23 mouse cellular contexts compared by ENCODE assay signal in the genomic region with DNA sequence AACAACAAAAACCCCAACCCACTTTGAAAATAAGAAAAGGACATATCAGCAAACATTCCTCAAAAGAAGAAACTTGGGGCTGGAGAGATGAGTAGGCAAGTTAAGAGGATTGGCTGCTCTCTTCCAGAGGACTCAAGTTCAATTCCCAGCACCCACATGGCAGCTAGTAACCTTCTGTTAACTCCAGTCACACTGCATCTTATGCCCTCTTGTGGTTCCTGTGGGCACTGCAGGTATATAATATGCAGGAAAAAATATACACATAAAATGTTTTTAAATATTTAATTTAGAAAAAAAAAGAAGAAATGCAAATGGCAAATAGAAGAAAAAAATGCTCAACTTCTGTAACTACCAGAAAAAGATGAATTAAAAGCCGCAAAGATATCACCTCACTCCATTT. TPM values are rescaled to one million over a fixed set of nuclear protein-coding genes. Genes with fewer than 3 reads are reported as not detected.
DNase-seq lines count a peak whose midpoint lies in the region; ATAC-seq and TF ChIP-seq lines count a peak whose summit lies in the region.
"Had no signal": no experiment of that assay in that cellular context is flagged by ENCODE, and none has a peak within 500 bp of the region (broad histone marks: within the 10 kb centered on the region; RNA-seq: fewer than 3 reads in every experiment).

No protein-coding gene starts in this region.

- no peaks in the 10 kb centered on the region for H3K9me3 ChIP-seq in liver, postnatal 0 days (ENCODE audit: low read length)
- no peaks in the 10 kb centered on the region; the same call in 1 of the 2 replicates for H3K9me3 ChIP-seq in liver, embryonic 11.5 days (ENCODE audit: control insufficient read depth, low read length)
- H3K9me3 ChIP-seq in ES-E14 (ENCODE audit: control insufficient read depth, insufficient read depth, low read depth, low read length) = no peaks in the 10 kb centered on the region
- no peaks in the 10 kb centered on the region for H3K9me3 ChIP-seq in stomach, postnatal 0 days (ENCODE audit: control insufficient read depth, low read length)
- H3K9me3 ChIP-seq: embryonic facial prominence, embryonic 10.5 days; heart, embryonic 15.5 days; liver, embryonic 15.5 days; midbrain, embryonic 15.5 days; neural tube, embryonic 15.5 days had no signal

- no peak overlapping the region for H3K9ac ChIP-seq in liver, postnatal 0 days (replicated peaks)
- H3K9ac ChIP-seq in liver, embryonic 11.5 days (ENCODE audit: low read depth, low read length) = no peak overlapping the region
- H3K9ac ChIP-seq in ES-E14 (ENCODE audit: insufficient read depth, low read depth, low read length, poor library complexity, severe bottlenecking) = no peak overlapping the region
- no peak overlapping the region for H3K9ac ChIP-seq in stomach, postnatal 0 days (ENCODE audit: low read length)
- H3K9ac ChIP-seq: heart, embryonic 15.5 days; limb, embryonic 12.5 days; liver, embryonic 15.5 days; midbrain, embryonic 15.5 days; neural tube, embryonic 15.5 days had no signal

- in situ Hi-C loops in ES-E14 (cut with MboI; ENCODE audit: low sequenced_read_pairs in 2 of 2, unreplicated experiment in 2 of 2) = no loop called here

- no peak for ATAC-seq in liver, postnatal 0 days
- ATAC-seq in liver, embryonic 11.5 days (replicated peaks; ENCODE audit: low FRiP score) = no peak
- ATAC-seq in stomach, postnatal 0 days (ENCODE audit: low FRiP score, low TSS enrichment) = no peak
- ATAC-seq: midbrain, embryonic 15.5 days had no signal

- DNase-seq in gastrocnemius, adult 2 months = no peak
- no peak for DNase-seq in gastrocnemius, adult 18-20 months (ENCODE audit: low spot score)
- no peak for DNase-seq in liver, postnatal 0 days
- DNase-seq in liver, embryonic 11.5 days (ENCODE audit: low spot score) = no peak
- no peak for DNase-seq in ES-E14 (ENCODE audit: low read depth, low spot score)
- no peak for DNase-seq in stomach, postnatal 0 days (ENCODE audit: low spot score)
- no peak for DNase-seq in cerebellum, adult 11 months
- DNase-seq: cerebellum, adult 9-10 months; gastrocnemius, postnatal 14 days; kidney, adult 9 months; kidney, postnatal 36 days; lung, postnatal 10 days; thymus, postnatal 14 days had no signal

- no peaks in the 10 kb centered on the region for H3K4me1 ChIP-seq in liver, postnatal 0 days (ENCODE audit: insufficient read depth)
- H3K4me1 ChIP-seq in liver, embryonic 11.5 days (replicated peaks; ENCODE audit: control insufficient read depth, insufficient read depth, low read length) = no peaks in the 10 kb centered on the region
- H3K4me1 ChIP-seq in ES-E14 (ENCODE audit: control insufficient read depth in 2 of 2, insufficient read depth in 2 of 2, low read length in 2 of 2, poor library complexity in 1 of 2) = no peaks in the 10 kb centered on the region
- no peaks in the 10 kb centered on the region for H3K4me1 ChIP-seq in stomach, postnatal 0 days (replicated peaks; ENCODE audit: control insufficient read depth, insufficient read depth)
- H3K4me1 ChIP-seq: embryonic facial prominence, embryonic 10.5 days; heart, embryonic 15.5 days; limb, embryonic 12.5 days; liver, embryonic 15.5 days; megakaryocyte, embryonic 14.5 days; midbrain, embryonic 15.5 days; neural tube, embryonic 15.5 days had no signal

- no peak overlapping the region for H3K27ac ChIP-seq in gastrocnemius, adult 2 months
- H3K27ac ChIP-seq in liver, postnatal 0 days (ENCODE audit: low read depth) = no peak overlapping the region
- no peak overlapping the region for H3K27ac ChIP-seq in liver, embryonic 11.5 days (ENCODE audit: low read depth, low read length)
- no peak overlapping the region for H3K27ac ChIP-seq in ES-E14 (ENCODE audit: insufficient read depth, low read depth, low read length, poor library complexity, severe bottlenecking)
- H3K27ac ChIP-seq in stomach, postnatal 0 days (replicated peaks) = no peak overlapping the region
- H3K27ac ChIP-seq: embryonic facial prominence, embryonic 10.5 days; heart, embryonic 15.5 days; limb, embryonic 12.5 days; liver, embryonic 15.5 days; midbrain, embryonic 15.5 days; neural tube, embryonic 15.5 days had no signal

- H3K4me2 ChIP-seq in liver, postnatal 0 days (ENCODE audit: low read depth, low read length) = no peak overlapping the region
- no peak overlapping the region for H3K4me2 ChIP-seq in liver, embryonic 11.5 days
- H3K4me2 ChIP-seq in stomach, postnatal 0 days (replicated peaks; ENCODE audit: low read depth) = no peak overlapping the region
- H3K4me2 ChIP-seq: heart, embryonic 15.5 days; limb, embryonic 12.5 days; liver, embryonic 15.5 days; midbrain, embryonic 15.5 days; neural tube, embryonic 15.5 days had no signal

- TF ChIP-seq CTCF in gastrocnemius, adult 2 months (IDR thresholded peaks at IDR 0.05) = peak; percentile 35; the same call in 1 of the 2 replicates
- TF ChIP-seq CTCF in liver, postnatal 0 days (IDR thresholded peaks at IDR 0.05; ENCODE audit: low read depth) = peak; percentile 40
- peak; percentile 43 for TF ChIP-seq CTCF in stomach, postnatal 0 days (IDR thresholded peaks at IDR 0.05; ENCODE audit: low read depth)

- H3K27me3 ChIP-seq in liver, postnatal 0 days (ENCODE audit: insufficient read depth, low read length) = no peaks in the 10 kb centered on the region
- H3K27me3 ChIP-seq in liver, embryonic 11.5 days (replicated peaks; ENCODE audit: control insufficient read depth, insufficient read depth, low read length) = no peaks in the 10 kb centered on the region
- H3K27me3 ChIP-seq in stomach, postnatal 0 days (ENCODE audit: control insufficient read depth, insufficient read depth, low read length) = no peaks in the 10 kb centered on the region
- H3K27me3 ChIP-seq: heart, embryonic 15.5 days; limb, embryonic 12.5 days; liver, embryonic 15.5 days; megakaryocyte, embryonic 14.5 days; midbrain, embryonic 15.5 days; neural tube, embryonic 15.5 days had no signal

- 88% methylated on average over 1 of the region's 1 CpGs for WGBS in liver, postnatal 0 days (ENCODE audit: insufficient replicate concordance)
- WGBS in liver, embryonic 11.5 days = 95% methylated on average over 1 of the region's 1 CpGs
- WGBS in stomach, postnatal 0 days = 92% methylated on average over 1 of the region's 1 CpGs

- intact Hi-C loops in gastrocnemius, adult 2 months (cut with DNase I) = no loop called here

- H3K4me3 ChIP-seq in gastrocnemius, adult 2 months = no peak overlapping the region
- H3K4me3 ChIP-seq in liver, postnatal 0 days (ENCODE audit: low read depth, low read length) = no peak overlapping the region
- no peak overlapping the region for H3K4me3 ChIP-seq in liver, embryonic 11.5 days (ENCODE audit: low read depth, low read length)
- H3K4me3 ChIP-seq in ES-E14 (ENCODE audit: insufficient read depth in 1 of 2, low read depth in 1 of 2, low read length in 2 of 2, poor library complexity in 1 of 2, severe bottlenecking in 1 of 2) = no peak overlapping the region
- H3K4me3 ChIP-seq in stomach, postnatal 0 days (ENCODE audit: low read depth, low read length) = no peak overlapping the region
- H3K4me3 ChIP-seq: embryonic facial prominence, embryonic 10.5 days; heart, embryonic 15.5 days; limb, embryonic 12.5 days; liver, embryonic 15.5 days; megakaryocyte, embryonic 14.5 days; midbrain, embryonic 15.5 days; neural tube, embryonic 15.5 days had no signal

- TF ChIP-seq EP300 in liver, postnatal 0 days (IDR thresholded peaks at IDR 0.05; ENCODE audit: low read depth) = no peak
- no peak for TF ChIP-seq EP300 in stomach, postnatal 0 days (optimal IDR thresholded peaks at IDR 0.05)

- H3K36me3 ChIP-seq in liver, postnatal 0 days (replicated peaks; ENCODE audit: insufficient read depth, low read length) = no peaks in the 10 kb centered on the region
- no peaks in the 10 kb centered on the region for H3K36me3 ChIP-seq in liver, embryonic 11.5 days (ENCODE audit: control insufficient read depth, insufficient read depth, low read length)
- no peaks in the 10 kb centered on the region for H3K36me3 ChIP-seq in ES-E14 (ENCODE audit: control insufficient read depth, insufficient read depth, low read length, poor library complexity, severe bottlenecking)
- no peaks in the 10 kb centered on the region for H3K36me3 ChIP-seq in stomach, postnatal 0 days (ENCODE audit: control insufficient read depth, insufficient read depth, low read length)
- H3K36me3 ChIP-seq: embryonic facial prominence, embryonic 10.5 days; G1E; heart, embryonic 15.5 days; limb, embryonic 12.5 days; liver, embryonic 15.5 days; midbrain, embryonic 15.5 days; neural tube, embryonic 15.5 days had no signal

TF ChIP-seq in ES-E14, 5 proteins besides CTCF, POLR2A, EP300 and RAD21:
- TF ChIP-seq MAFK (IDR thresholded peaks at IDR 0.05; ENCODE audit: insufficient read depth, low read depth, low read length) (no peak), ZC3H11A (IDR thresholded peaks at IDR 0.05; ENCODE audit: borderline replicate concordance, low read depth, low read length) (peak; percentile 18; the same call in 1 of the 2 replicates)

RNA-seq across cellular contexts. Expression of gene Adamts20, which starts 29.2 kb away (rescaled TPM):
- total RNA-seq in gastrocnemius, adult 2 months (2021) = 1 to 10 TPM; 2.9 to 5.4 TPM
- 1 to 10 TPM; 1.9 to 2.3 TPM for total RNA-seq in gastrocnemius, adult 18-20 months (2021)
- 0.02 TPM in 1 of 2 replicates, not detected in the other for polyA plus RNA-seq in liver, postnatal 0 days (2015; fragmentation: Nextera tagmentation; extraction: Ambion mirVana)
- polyA plus RNA-seq in liver, embryonic 11.5 days (2014; fragmentation: Nextera tagmentation; extraction: Ambion mirVana) = 0.77 and 1.2 TPM in 2 replicates
- 0.63 and 0.80 TPM in 2 replicates for total RNA-seq in ES-E14 (2012; rRNA removed)
- 0.40 and 0.64 TPM in 2 replicates for polyA plus RNA-seq in stomach, postnatal 0 days (2015; fragmentation: Nextera tagmentation; extraction: Ambion mirVana)
- total RNA-seq: common myeloid progenitor, adult 5-6 weeks; hematopoietic stem cell, adult 5-6 weeks had no signal
- polyA plus RNA-seq: G1E had no signal

RNA-seq across cellular contexts. Expression of gene Pus7l, which starts 48.9 kb away (rescaled TPM):
- total RNA-seq in gastrocnemius, adult 2 months (2021) = 1 to 10 TPM; 1.5 TPM
- total RNA-seq in gastrocnemius, adult 18-20 months (2021) = 1 to 10 TPM; 1.4 to 1.5 TPM
- polyA plus RNA-seq in liver, postnatal 0 days (2015; fragmentation: Nextera tagmentation; extraction: Ambion mirVana) = 1.9 and 2.0 TPM in 2 replicates
- 12.0 and 13.5 TPM in 2 replicates for polyA plus RNA-seq in liver, embryonic 11.5 days (2014; fragmentation: Nextera tagmentation; extraction: Ambion mirVana)
- total RNA-seq in ES-E14 (2012; rRNA removed) = 4.1 and 6.6 TPM in 2 replicates
- 3.5 and 3.6 TPM in 2 replicates for polyA plus RNA-seq in stomach, postnatal 0 days (2015; fragmentation: Nextera tagmentation; extraction: Ambion mirVana)

RNA-seq across cellular contexts. Expression of gene Irak4, which starts 49.0 kb away (rescaled TPM):
- total RNA-seq in gastrocnemius, adult 2 months (2021) = 1 to 10 TPM; 2.3 to 2.6 TPM
- total RNA-seq in gastrocnemius, adult 18-20 months (2021) = 1 to 10 TPM; 1.8 to 2.3 TPM
- polyA plus RNA-seq in liver, postnatal 0 days (2015; fragmentation: Nextera tagmentation; extraction: Ambion mirVana) = 5.0 and 5.6 TPM in 2 replicates
- polyA plus RNA-seq in liver, embryonic 11.5 days (2014; fragmentation: Nextera tagmentation; extraction: Ambion mirVana) = 6.1 and 6.3 TPM in 2 replicates
- 2.3 and 2.4 TPM in 2 replicates for total RNA-seq in ES-E14 (2012; rRNA removed)
- polyA plus RNA-seq in stomach, postnatal 0 days (2015; fragmentation: Nextera tagmentation; extraction: Ambion mirVana) = 9.2 and 9.4 TPM in 2 replicates
